Mouse (Mus musculus): ENCODE measurements around the gene Retreg1.

DNA sequence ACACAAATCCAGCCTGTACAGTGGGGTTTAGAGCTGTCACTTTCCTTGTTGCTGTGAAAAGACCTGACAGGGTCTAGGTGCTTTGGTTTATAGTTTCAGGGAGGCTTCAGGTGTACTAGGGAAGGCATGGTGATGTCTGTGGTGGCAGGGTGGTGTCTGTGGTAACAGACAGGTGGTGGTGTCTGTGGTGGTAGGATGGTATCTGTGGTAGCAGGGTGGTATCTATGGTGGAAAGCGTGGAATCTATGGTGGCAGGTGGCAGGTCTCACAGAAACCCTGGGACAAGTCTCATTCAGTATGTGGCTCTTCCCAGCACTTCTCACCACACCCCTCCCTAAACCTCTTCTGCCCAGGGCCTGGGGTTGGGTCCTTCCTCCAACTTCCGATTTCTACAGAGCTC is 8.7 kb upstream of the Retreg1 start:
- TF ChIP-seq CTCF (conservative IDR thresholded peaks at IDR 0.05; ENCODE audit: insufficient read depth, insufficient read length, low read depth, low read length) (no peak), POLR2A (IDR thresholded peaks at IDR 0.05; ENCODE audit: low read depth, low read length) (no peak)
